Mouse (Mus musculus) urinary bladder, postnatal 10 days (tissue): ENCODE results near the gene Mpv17.

Experiments
- DNase-seq: peaks from one replicate; pipeline ENCODE4 v3.0.0; 2022; ENCODE audit warnings: low spot score

The Mpv17 gene

GRCm38 (mm10) chr5:31183678-31184077 is 29.6 kb upstream of the Mpv17 start:
- DNase-seq, result no peak

- DNase-seq, result no peak
Observed at GRCm38 (mm10) chr5:31181183-31181770, 27.2 kb upstream of the Mpv17 start.

GRCm38 (mm10) chr5:31179766-31180630 is 25.9 kb upstream of the Mpv17 start, which contains the start of the genes Gm29609 and Gtf3c2:
TSS of gene Gm29609 (minus strand) at chr5:31179911.
TSS of gene Gtf3c2 (minus strand) at chr5:31180144.
- peak; percentile 80 for DNase-seq

- DNase-seq, result no peak
Observed at GRCm38 (mm10) chr5:31179301-31179765, 25.3 kb upstream of the Mpv17 start.

- DNase-seq, result no peak
Observed at GRCm38 (mm10) chr5:31168630-31169029, 14.6 kb upstream of the Mpv17 start.

GRCm38 (mm10) chr5:31164878-31165277 is 10.8 kb upstream of the Mpv17 start:
- DNase-seq, result no peak

- no peak for DNase-seq
Observed at GRCm38 (mm10) chr5:31162462-31162861, 8.4 kb upstream of the Mpv17 start.

- no peak for DNase-seq
Observed at GRCm38 (mm10) chr5:31153516-31154151, 417 bp downstream of the Mpv17 start.

GRCm38 (mm10) chr5:31151746-31152145 is 2.3 kb downstream of the Mpv17 start:
- no peak for DNase-seq

GRCm38 (mm10) chr5:31149781-31150180 is 4.3 kb downstream of the Mpv17 start:
- DNase-seq, result no peak

GRCm38 (mm10) chr5:31138968-31139425 is 15.1 kb downstream of the Mpv17 start:
- no peak for DNase-seq

- no peak for DNase-seq
Observed at GRCm38 (mm10) chr5:31138241-31138967, 15.6 kb downstream of the Mpv17 start, which contains the start of gene Ucn. TSS of gene Ucn (minus strand) at chr5:31138829.

- no peak for DNase-seq
Observed at GRCm38 (mm10) chr5:31137658-31138057, 16.4 kb downstream of the Mpv17 start.

GRCm38 (mm10) chr5:31136730-31137424 is 17.2 kb downstream of the Mpv17 start:
- DNase-seq, result no peak

- no peak for DNase-seq
Observed at GRCm38 (mm10) chr5:31126050-31126449, 28.0 kb downstream of the Mpv17 start.

GRCm38 (mm10) chr5:31123481-31123880 is 30.6 kb downstream of the Mpv17 start:
- DNase-seq, result no peak

- DNase-seq, result no peak
Observed at GRCm38 (mm10) chr5:31121111-31121510, 32.9 kb downstream of the Mpv17 start.

GRCm38 (mm10) chr5:31116912-31117311 is 37.1 kb downstream of the Mpv17 start:
- DNase-seq, result no peak

GRCm38 (mm10) chr5:31116354-31116753 is 37.7 kb downstream of the Mpv17 start, which contains the start of gene Trim54:
TSS of gene Trim54 (plus strand) at chr5:31116712.
- DNase-seq, result no peak

- no peak for DNase-seq
Observed at GRCm38 (mm10) chr5:31110781-31111180, 43.3 kb downstream of the Mpv17 start.

- no peak for DNase-seq
Observed at GRCm38 (mm10) chr5:31108000-31108490, 46.0 kb downstream of the Mpv17 start, which contains the start of gene Slc30a3. TSS of gene Slc30a3 (minus strand) at chr5:31108237.
